Mouse (Mus musculus) thymus, adult 2 months (tissue): ENCODE results near the gene Ap1m1. TPM values are rescaled to one million over a fixed set of nuclear protein-coding genes. Genes with fewer than 3 reads are reported as not detected.

Experiments used
- DNase-seq: peaks from one replicate; pipeline ENCODE4 v3.0.0; 2021
- H3K27ac ChIP-seq: fragments of 200-500 bp; 2 replicates; pipeline ENCODE4 v1.5.1; 2012; ENCODE audit warnings: low read length, control low read depth; ENCODE audit not compliant: control insufficient read depth, insufficient read depth
- H3K27me3 ChIP-seq: fragments of 200-500 bp; 2 replicates; pipeline ENCODE4 v1.6.1; 2012; ENCODE audit warnings: mild to moderate bottlenecking, low read length, moderate library complexity, mixed read lengths; ENCODE audit not compliant: control insufficient read depth, insufficient read depth
- H3K36me3 ChIP-seq: fragments of 200-500 bp; 2 replicates; pipeline ENCODE4 v1.6.1; 2012; ENCODE audit warnings: mild to moderate bottlenecking, low read length, moderate library complexity; ENCODE audit not compliant: control insufficient read depth, insufficient read depth
- H3K4me1 ChIP-seq: fragments of 200-500 bp; replicated peaks from 2 replicates; pipeline ENCODE4 v1.6.1; 2012; ENCODE audit warnings: low read length; ENCODE audit not compliant: control insufficient read depth, insufficient read depth
- H3K4me3 ChIP-seq: fragments of 200-500 bp; 2 replicates; pipeline ENCODE4 v1.5.1; 2012; ENCODE audit warnings: mild to moderate bottlenecking, low read length, control low read depth, moderate library complexity; ENCODE audit not compliant: control insufficient read depth, insufficient read depth
- CTCF ChIP-seq: fragments of 200-500 bp; IDR thresholded peaks from 2 replicates; pipeline ENCODE4 v1.5.1; 2012; ENCODE audit warnings: mild to moderate bottlenecking, control low read depth, low read length, moderate library complexity, borderline replicate concordance; ENCODE audit not compliant: control insufficient read depth, poor library complexity, insufficient read depth; ENCODE audit errors: extremely low read depth
- POLR2A ChIP-seq: fragments of 200-500 bp; IDR thresholded peaks from 2 replicates; pipeline ENCODE4 v1.6.1; 2012; ENCODE audit warnings: mild to moderate bottlenecking, low read length, control low read depth, moderate library complexity; ENCODE audit not compliant: control insufficient read depth, poor library complexity, insufficient read depth; ENCODE audit errors: extremely low read depth
- WGBS: fragments of 180-500 bp; shearing (Covaris S2); methylation state at CpG from one replicate; pipeline ENCODE4 v1.1.7; 2018; 5-methylcytosine and 5-hydroxymethylcytosine counted together
- polyA plus RNA-seq: library from polyadenylated mRNA; depleted of rRNA; stranded (reverse); fragments of >200 nt; gene quantifications from 2 replicates; pipeline ENCODE4 v1.2.3, GENCODE M21; 2012; rRNA removed

Gene Ap1m1
- polyA plus RNA-seq, 1 experiment, result 167 TPM

DNA sequence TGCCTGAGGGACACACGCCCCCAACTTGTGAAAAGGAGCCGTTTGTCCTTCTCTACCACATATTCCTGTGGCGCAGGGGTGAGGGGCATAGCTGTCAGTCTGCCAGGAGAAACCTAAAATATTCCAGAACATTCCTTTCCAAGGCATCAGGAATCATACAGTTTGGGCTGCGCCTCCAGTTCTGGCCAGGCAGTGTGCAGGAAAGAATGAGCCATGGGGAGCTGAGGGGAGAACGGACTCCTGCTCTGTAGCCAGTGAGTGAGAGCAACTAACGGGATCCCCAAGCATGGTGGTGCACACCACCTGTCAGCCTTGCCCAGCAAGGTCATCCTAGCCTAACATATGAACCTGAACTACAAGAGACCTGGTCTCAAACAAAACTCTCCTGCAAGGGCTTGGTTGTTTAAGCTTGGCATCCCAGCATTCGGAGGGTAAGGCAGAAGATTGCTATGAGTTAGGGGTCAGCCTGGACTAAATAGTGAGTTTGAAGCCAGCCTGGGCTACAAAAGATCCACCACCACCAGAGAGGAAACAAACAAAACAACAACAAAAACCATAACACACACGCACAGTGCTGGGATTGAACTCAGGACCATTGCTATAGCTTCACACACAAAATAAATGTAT lies 63.3 kb downstream of the Ap1m1 start:
- H3K27ac ChIP-seq, result peak overlapping the region; percentile 23; the same call in 1 of the 2 replicates
- 64% methylated on average over 8 of the region's 8 CpGs for WGBS
- H3K4me3 ChIP-seq, result no peak overlapping the region
- H3K4me1 ChIP-seq, result peaks cover 10% of the 10 kb centered on the region
- no peaks in the 10 kb centered on the region for H3K36me3 ChIP-seq
- H3K27me3 ChIP-seq, result no peaks in the 10 kb centered on the region
- TF ChIP-seq POLR2A, result no peak
- no peak for TF ChIP-seq CTCF
- no peak for DNase-seq

DNA sequence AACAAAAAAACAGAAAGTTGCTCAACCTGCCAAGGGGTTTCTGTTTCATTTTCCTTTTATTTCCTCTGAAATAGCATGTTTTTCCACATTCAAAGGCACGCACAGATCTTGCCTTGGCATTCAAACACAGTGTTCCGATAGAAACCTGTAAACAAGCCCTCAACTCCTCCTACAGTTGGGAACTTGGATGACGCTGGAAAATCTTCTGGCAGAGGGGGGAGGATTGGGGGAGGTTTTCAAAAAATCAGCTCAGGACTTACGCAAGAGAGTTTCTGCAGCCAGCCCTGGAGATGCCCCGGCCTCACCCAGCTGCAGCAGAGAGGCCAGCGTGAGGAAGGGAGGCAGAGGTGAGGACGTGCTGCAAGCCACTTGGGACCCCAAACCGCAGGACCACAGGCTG lies 63.8 kb downstream of the Ap1m1 start:
- Histone ChIP-seq H3K4me1 (peaks cover 10% of the 10 kb centered on the region), H3K4me3 (0 out of 2 replicates have a peak overlapping the region, but pooled peaks have one; percentile 5), H3K27ac (no peak overlapping the region), H3K27me3 (no peaks in the 10 kb centered on the region), H3K36me3 (no peaks in the 10 kb centered on the region)
- TF ChIP-seq CTCF, result no peak
- TF ChIP-seq POLR2A, result no peak
- no peak for DNase-seq
- WGBS, result 5% methylated on average over 8 of the region's 8 CpGs

DNA sequence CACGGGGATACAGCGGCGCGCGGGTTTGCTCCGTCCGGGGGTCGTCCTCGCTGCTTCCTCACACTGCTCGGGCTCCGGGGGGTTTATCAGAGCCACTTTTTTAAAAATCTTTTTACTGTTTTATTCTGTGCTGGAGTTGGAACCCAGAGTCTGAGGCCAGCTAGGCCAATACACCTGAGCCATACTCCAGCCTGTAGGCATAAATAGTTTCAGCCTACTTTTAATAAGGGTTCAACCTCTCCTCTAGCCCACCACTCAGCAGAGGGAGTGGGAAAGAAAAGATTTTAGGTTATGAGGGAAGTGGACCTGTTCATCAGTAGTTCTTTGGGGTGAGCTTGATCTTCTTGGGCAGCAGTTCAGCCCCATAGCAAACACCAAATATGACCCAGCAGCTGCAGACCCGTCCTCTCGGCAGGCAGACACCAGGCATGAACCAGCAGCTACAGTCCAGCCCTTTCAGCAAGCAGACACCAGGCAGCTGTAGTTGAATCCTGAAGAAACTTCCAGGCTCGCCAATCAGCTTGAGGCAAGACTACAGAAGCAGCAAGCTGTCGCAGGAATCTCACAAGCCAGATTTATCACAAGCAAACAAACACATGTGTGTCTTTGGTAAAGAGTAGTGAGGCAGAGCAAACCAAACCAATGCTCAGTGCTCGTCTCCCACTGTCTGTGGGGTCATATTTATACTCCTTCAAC lies 65.5 kb downstream of the Ap1m1 start, which contains the start of gene Gm10282:
Gene Gm10282 (minus strand): TSS at position 51 of the 696 bp plus-strand sequence.
- no peak for DNase-seq
- 96% methylated on average over 16 of the region's 16 CpGs for WGBS
- TF ChIP-seq POLR2A, result no peak
- no peak for TF ChIP-seq CTCF
- Histone ChIP-seq H3K4me1 (peaks cover 19% of the 10 kb centered on the region), H3K36me3 (no peaks in the 10 kb centered on the region), H3K27me3 (no peaks in the 10 kb centered on the region), H3K27ac (no peak within 1 kb of the TSS), H3K4me3 (no peak within 1 kb of the TSS)

DNA sequence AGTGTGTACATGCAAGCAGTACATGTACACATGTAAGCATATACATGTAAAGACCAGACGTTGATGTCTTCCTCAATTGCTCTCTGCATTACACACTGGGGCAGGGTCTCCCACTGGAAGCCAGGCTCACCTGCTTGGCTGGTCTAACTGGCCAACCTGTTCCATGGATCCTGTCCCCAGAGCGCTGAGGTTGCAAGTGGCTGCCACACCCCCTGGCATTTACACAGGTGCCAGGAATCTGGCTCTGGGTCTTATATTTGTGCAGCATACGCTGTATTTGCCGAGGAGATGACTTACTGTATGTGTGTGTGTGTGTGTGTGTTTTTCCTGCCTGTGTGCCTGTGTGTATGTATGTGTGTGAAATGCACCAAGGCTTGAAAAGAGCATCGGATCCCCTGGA lies 67.1 kb downstream of the Ap1m1 start:
- Histone ChIP-seq H3K27me3 (no peaks in the 10 kb centered on the region), H3K36me3 (no peaks in the 10 kb centered on the region), H3K4me1 (peaks cover 29% of the 10 kb centered on the region), H3K27ac (no peak overlapping the region), H3K4me3 (no peak overlapping the region)
- DNase-seq, result no peak
- TF ChIP-seq POLR2A (no peak), CTCF (no peak)
- 91% methylated on average over 5 of the region's 5 CpGs for WGBS

Other genes with a start within 250 kb of the Ap1m1 start
- 10.9 and 13.9 TPM in 2 replicates for gene Cyp4f18, start 230.4 kb upstream of the Ap1m1 start, polyA plus RNA-seq
- 0.13 TPM in 1 of 2 replicates, not detected in the other for gene Olfr372, start 198.8 kb upstream of the Ap1m1 start, polyA plus RNA-seq
- 0.32 TPM in 1 of 2 replicates, not detected in the other for gene Olfr373, start 156.8 kb upstream of the Ap1m1 start, polyA plus RNA-seq
- gene Olfr374, start 133.0 kb upstream of the Ap1m1 start, polyA plus RNA-seq, result 0.17 and 0.27 TPM in 2 replicates
- 47.7 and 55.6 TPM in 2 replicates for gene Tpm4, start 105.0 kb upstream of the Ap1m1 start, polyA plus RNA-seq
- gene Rab8a, start 78.8 kb upstream of the Ap1m1 start, polyA plus RNA-seq, result 95.8 and 112 TPM in 2 replicates
- gene Hsh2d, start 50.4 kb upstream of the Ap1m1 start, polyA plus RNA-seq, result 11.9 and 13.2 TPM in 2 replicates
- gene Cib3, start 27.2 kb upstream of the Ap1m1 start, polyA plus RNA-seq, result 0.77 and 0.78 TPM in 2 replicates
- not detected in 2 replicates for gene Gm11034, start 26.4 kb upstream of the Ap1m1 start, polyA plus RNA-seq
- gene Fam32a, start 20.3 kb upstream of the Ap1m1 start, polyA plus RNA-seq, result 52.1 and 62.5 TPM in 2 replicates
- gene Gm10282, start 65.2 kb downstream of the Ap1m1 start, polyA plus RNA-seq, result 13.6 and 19.8 TPM in 2 replicates
- gene Klf2, start 79.0 kb downstream of the Ap1m1 start, polyA plus RNA-seq, result 62.1 and 86.9 TPM in 2 replicates
- 87.2 and 91.4 TPM in 2 replicates for gene Eps15l1, start 181.4 kb downstream of the Ap1m1 start, polyA plus RNA-seq
- gene Calr3, start 203.9 kb downstream of the Ap1m1 start, polyA plus RNA-seq, result 0.31 and 0.32 TPM in 2 replicates
- gene 1700030K09Rik, start 203.9 kb downstream of the Ap1m1 start, polyA plus RNA-seq, result 7.2 and 9.5 TPM in 2 replicates
- 146 and 176 TPM in 2 replicates for gene Cherp, start 235.2 kb downstream of the Ap1m1 start, polyA plus RNA-seq